Mouse (Mus musculus): ENCODE data around the gene Baz1b. TPM values are rescaled to one million over a fixed set of nuclear protein-coding genes. Genes with fewer than 3 reads are reported as not detected.

Gene Baz1b
- polyA plus RNA-seq, 1 experiment, result 70.7 TPM

- no peak for DNase-seq (ENCODE audit: low read depth)
Observed at GRCm38 (mm10) chr5:135241474-135241873, 54.4 kb downstream of the Baz1b start.

GRCm38 (mm10) chr5:135242136-135242535, 55.1 kb downstream of the Baz1b start:
- no peak for TF ChIP-seq CTCF (IDR thresholded peaks at IDR 0.05; ENCODE audit: borderline replicate concordance, extremely low read depth, insufficient read depth, insufficient read length)
- TF ChIP-seq POLR2A (IDR thresholded peaks at IDR 0.05; ENCODE audit: borderline replicate concordance, extremely low read depth, insufficient read depth, insufficient read length, poor library complexity, severe bottlenecking), result no peak

More at GRCm38 (mm10) chr5:135241474-135241873, 54.4 kb downstream of the Baz1b start:
- no peak for TF ChIP-seq POLR2A (IDR thresholded peaks at IDR 0.05; ENCODE audit: borderline replicate concordance, extremely low read depth, insufficient read depth, insufficient read length, poor library complexity, severe bottlenecking)
- TF ChIP-seq CTCF (IDR thresholded peaks at IDR 0.05; ENCODE audit: borderline replicate concordance, extremely low read depth, insufficient read depth, insufficient read length), result no peak

GRCm38 (mm10) chr5:135242608-135243007, 55.5 kb downstream of the Baz1b start:
- DNase-seq (ENCODE audit: low read depth), result no peak
- no peak for TF ChIP-seq POLR2A (IDR thresholded peaks at IDR 0.05; ENCODE audit: borderline replicate concordance, extremely low read depth, insufficient read depth, insufficient read length, poor library complexity, severe bottlenecking)
- no peak for TF ChIP-seq CTCF (IDR thresholded peaks at IDR 0.05; ENCODE audit: borderline replicate concordance, extremely low read depth, insufficient read depth, insufficient read length)

More at GRCm38 (mm10) chr5:135242136-135242535, 55.1 kb downstream of the Baz1b start:
- no peak for DNase-seq (ENCODE audit: low read depth)

- no peak for DNase-seq (ENCODE audit: low read depth)
- TF ChIP-seq CTCF (IDR thresholded peaks at IDR 0.05; ENCODE audit: borderline replicate concordance, extremely low read depth, insufficient read depth, insufficient read length) (no peak), POLR2A (IDR thresholded peaks at IDR 0.05; ENCODE audit: borderline replicate concordance, extremely low read depth, insufficient read depth, insufficient read length, poor library complexity, severe bottlenecking) (no peak)
Observed at GRCm38 (mm10) chr5:135243166-135243565, 56.1 kb downstream of the Baz1b start.

GRCm38 (mm10) chr5:135246531-135246930, 59.5 kb downstream of the Baz1b start:
- no peak for TF ChIP-seq POLR2A (IDR thresholded peaks at IDR 0.05; ENCODE audit: borderline replicate concordance, extremely low read depth, insufficient read depth, insufficient read length, poor library complexity, severe bottlenecking)
- DNase-seq (ENCODE audit: low read depth), result no peak

- no peak for DNase-seq (ENCODE audit: low read depth)
- TF ChIP-seq POLR2A (IDR thresholded peaks at IDR 0.05; ENCODE audit: borderline replicate concordance, extremely low read depth, insufficient read depth, insufficient read length, poor library complexity, severe bottlenecking), result no peak
- no peak for TF ChIP-seq CTCF (IDR thresholded peaks at IDR 0.05; ENCODE audit: borderline replicate concordance, extremely low read depth, insufficient read depth, insufficient read length)
Observed at GRCm38 (mm10) chr5:135247337-135247736, 60.3 kb downstream of the Baz1b start.

- no peak for DNase-seq (ENCODE audit: low read depth)
- TF ChIP-seq POLR2A (IDR thresholded peaks at IDR 0.05; ENCODE audit: borderline replicate concordance, extremely low read depth, insufficient read depth, insufficient read length, poor library complexity, severe bottlenecking), result no peak
- TF ChIP-seq CTCF (IDR thresholded peaks at IDR 0.05; ENCODE audit: borderline replicate concordance, extremely low read depth, insufficient read depth, insufficient read length), result no peak
Observed at GRCm38 (mm10) chr5:135248956-135249676, 62.1 kb downstream of the Baz1b start.

- DNase-seq (ENCODE audit: low read depth), result no peak
- TF ChIP-seq POLR2A (IDR thresholded peaks at IDR 0.05; ENCODE audit: borderline replicate concordance, extremely low read depth, insufficient read depth, insufficient read length, poor library complexity, severe bottlenecking), result no peak
- no peak for TF ChIP-seq CTCF (IDR thresholded peaks at IDR 0.05; ENCODE audit: borderline replicate concordance, extremely low read depth, insufficient read depth, insufficient read length)
Observed at GRCm38 (mm10) chr5:135250186-135251078, 63.4 kb downstream of the Baz1b start.

- DNase-seq (ENCODE audit: low read depth), result peak; percentile 95
- TF ChIP-seq POLR2A (IDR thresholded peaks at IDR 0.05; ENCODE audit: borderline replicate concordance, extremely low read depth, insufficient read depth, insufficient read length, poor library complexity, severe bottlenecking) (peak; percentile 82), CTCF (IDR thresholded peaks at IDR 0.05; ENCODE audit: borderline replicate concordance, extremely low read depth, insufficient read depth, insufficient read length) (no peak)
Observed at GRCm38 (mm10) chr5:135251079-135251454, 64.0 kb downstream of the Baz1b start, which contains the start of gene Fzd9. Gene Fzd9, minus strand, starts transcription at chr5:135251230.

- no peak for TF ChIP-seq POLR2A (IDR thresholded peaks at IDR 0.05; ENCODE audit: borderline replicate concordance, extremely low read depth, insufficient read depth, insufficient read length, poor library complexity, severe bottlenecking)
- no peak for TF ChIP-seq CTCF (IDR thresholded peaks at IDR 0.05; ENCODE audit: borderline replicate concordance, extremely low read depth, insufficient read depth, insufficient read length)
- peak; percentile 97 for DNase-seq (ENCODE audit: low read depth)
Observed at GRCm38 (mm10) chr5:135253741-135254401, 66.8 kb downstream of the Baz1b start.

- DNase-seq (ENCODE audit: low read depth), result no peak
- TF ChIP-seq CTCF (IDR thresholded peaks at IDR 0.05; ENCODE audit: borderline replicate concordance, extremely low read depth, insufficient read depth, insufficient read length) (no peak), POLR2A (IDR thresholded peaks at IDR 0.05; ENCODE audit: borderline replicate concordance, extremely low read depth, insufficient read depth, insufficient read length, poor library complexity, severe bottlenecking) (no peak)
Observed at GRCm38 (mm10) chr5:135256166-135256565, 69.1 kb downstream of the Baz1b start.
